Mouse (Mus musculus) MEL (cell line): ENCODE data around the gene Mcur1. TPM values are rescaled to one million over a fixed set of nuclear protein-coding genes. Genes with fewer than 3 reads are reported as not detected.

Experiments used
- DNase-seq: peaks from one replicate; pipeline ENCODE4 v3.0.0; 2011; ENCODE audit warnings: low read depth, low spot score
- H3K27ac ChIP-seq: 2 replicates; pipeline ENCODE4 v1.5.1; 2012; ENCODE audit warnings: low read depth, mild to moderate bottlenecking, control low read depth, low read length, moderate library complexity; ENCODE audit not compliant: control insufficient read depth
- H3K27me3 ChIP-seq, 2 experiments: fragments of 150-350 bp in 1 of 2; sonication (generic) in 1 of 2; 2 replicates each; pipeline ENCODE4 v1.6.1; 2012; ENCODE audit warnings: low read length in 2 of 2, mild to moderate bottlenecking in 2 of 2, improper control_type of control experiment in 1 of 2, moderate library complexity in 1 of 2; ENCODE audit not compliant: insufficient read depth in 2 of 2, control insufficient read depth in 1 of 2
- H3K36me3 ChIP-seq, 2 experiments: 2 replicates each; pipeline ENCODE4 v1.6.1; 2012 to 2014; ENCODE audit warnings: low read length in 2 of 2, improper control_type of control experiment in 1 of 2, inconsistent platforms in 1 of 2, mild to moderate bottlenecking in 1 of 2; ENCODE audit not compliant: insufficient read depth in 2 of 2, control insufficient read depth in 1 of 2
- H3K4me1 ChIP-seq, 2 experiments: fragments of 150-350 bp in 1 of 2; sonication (generic) in 1 of 2; 2 replicates each; pipeline ENCODE4 v1.6.1; 2012; ENCODE audit warnings: low read length in 2 of 2, improper control_type of control experiment in 1 of 2, mild to moderate bottlenecking in 1 of 2; ENCODE audit not compliant: insufficient read depth in 2 of 2, control insufficient read depth in 1 of 2
- H3K4me3 ChIP-seq, 2 experiments: fragments of 150-350 bp in 1 of 2; sonication (generic) in 1 of 2; 2 replicates each; pipeline ENCODE4 v1.5.1; 2012; ENCODE audit warnings: low read depth in 2 of 2, low read length in 2 of 2, mild to moderate bottlenecking in 2 of 2, moderate library complexity in 2 of 2, control low read depth in 1 of 2, improper control_type of control experiment in 1 of 2; ENCODE audit not compliant: control insufficient read depth in 1 of 2, insufficient read depth in 1 of 2
- H3K79me2 ChIP-seq: 2 replicates; pipeline ENCODE4 v1.6.1; 2012; ENCODE audit warnings: mild to moderate bottlenecking, low read length, moderate library complexity; ENCODE audit not compliant: control insufficient read depth, poor library complexity, insufficient read depth
- H3K9ac ChIP-seq: 2 replicates; pipeline ENCODE4 v1.6.1; 2012; ENCODE audit warnings: low read depth, mild to moderate bottlenecking, control low read depth, low read length, moderate library complexity; ENCODE audit not compliant: control insufficient read depth, poor library complexity, severe bottlenecking
- H3K9me3 ChIP-seq: fragments of 150-350 bp; sonication (generic); replicated peaks from 2 replicates; pipeline ENCODE4 v1.6.1; 2012; ENCODE audit warnings: mild to moderate bottlenecking, low read length, improper control_type of control experiment, moderate library complexity; ENCODE audit not compliant: insufficient read depth
- BHLHE40 ChIP-seq: IDR thresholded peaks from 2 replicates; pipeline ENCODE4 v1.6.1; 2012; ENCODE audit warnings: low read depth, mild to moderate bottlenecking, inconsistent platforms, low read length, improper control_type of control experiment, borderline replicate concordance
- CHD1 ChIP-seq: IDR thresholded peaks from 2 replicates; pipeline ENCODE4 v1.6.1; 2012; ENCODE audit warnings: low read depth, mild to moderate bottlenecking, inconsistent platforms, low read length, improper control_type of control experiment
- CHD2 ChIP-seq: IDR thresholded peaks from 2 replicates; pipeline ENCODE4 v1.6.1; 2011; ENCODE audit warnings: low read length, improper control_type of control experiment
- CTCF ChIP-seq, 3 experiments: IDR thresholded peaks in 2 of 3; conservative IDR thresholded peaks in 1 of 3; 2 replicates each; pipeline ENCODE4 v1.5.1; 2011 to 2012; ENCODE audit warnings: low read length in 3 of 3, low read depth in 2 of 3, mild to moderate bottlenecking in 2 of 3, improper control_type of control experiment in 1 of 3, inconsistent platforms in 1 of 3, mixed read lengths in 1 of 3, moderate library complexity in 1 of 3; ENCODE audit not compliant: control insufficient read depth in 1 of 3, insufficient read depth in 1 of 3, poor library complexity in 1 of 3, severe bottlenecking in 1 of 3
- ELF1 ChIP-seq: IDR thresholded peaks from 2 replicates; pipeline ENCODE4 v1.6.1; 2014; ENCODE audit warnings: low read depth, mild to moderate bottlenecking, inconsistent platforms, low read length, improper control_type of control experiment, moderate library complexity
- ETS1 ChIP-seq: IDR thresholded peaks from 2 replicates; pipeline ENCODE4 v1.6.1; 2012; ENCODE audit warnings: low read depth, mild to moderate bottlenecking, inconsistent platforms, low read length, improper control_type of control experiment, moderate library complexity
- GATA1 ChIP-seq: IDR thresholded peaks from 2 replicates; pipeline ENCODE4 v1.6.1; 2011; ENCODE audit warnings: low read depth, low read length, improper control_type of control experiment
- HCFC1 ChIP-seq: IDR thresholded peaks from 2 replicates; pipeline ENCODE4 v1.6.1; 2012; ENCODE audit warnings: low read depth, mild to moderate bottlenecking, inconsistent platforms, low read length, improper control_type of control experiment, moderate library complexity
- KAT2A ChIP-seq: conservative IDR thresholded peaks from 2 replicates; pipeline ENCODE4 v1.6.1; 2012; ENCODE audit warnings: low read depth, low read length, improper control_type of control experiment, inconsistent platforms
- MAX ChIP-seq: IDR thresholded peaks from 2 replicates; pipeline ENCODE4 v1.6.1; 2011; ENCODE audit warnings: low read length, improper control_type of control experiment
- MYC ChIP-seq: IDR thresholded peaks from 2 replicates; pipeline ENCODE4 v1.6.1; 2011; ENCODE audit warnings: low read depth, mild to moderate bottlenecking, low read length, improper control_type of control experiment, moderate library complexity
- POLR2A ChIP-seq, 2 experiments: IDR thresholded peaks; 2 replicates each; pipeline ENCODE4 v1.6.1; 2011 to 2012; ENCODE audit warnings: low read length in 2 of 2, mild to moderate bottlenecking in 2 of 2, control low read depth in 1 of 2, improper control_type of control experiment in 1 of 2, low read depth in 1 of 2, moderate library complexity in 1 of 2; ENCODE audit not compliant: control insufficient read depth in 1 of 2, insufficient read depth in 1 of 2, poor library complexity in 1 of 2
- POLR2AphosphoS2 ChIP-seq: IDR thresholded peaks from 2 replicates; pipeline ENCODE4 v1.6.1; 2011; ENCODE audit warnings: low read length, improper control_type of control experiment
- POLR2AphosphoS5 ChIP-seq: IDR thresholded peaks from 2 replicates; pipeline ENCODE4 v1.6.1; 2012; ENCODE audit warnings: low read depth, borderline replicate concordance, mild to moderate bottlenecking, inconsistent platforms, low read length, moderate library complexity, mixed read lengths
- RAD21 ChIP-seq: IDR thresholded peaks from 2 replicates; pipeline ENCODE4 v1.6.1; 2011; ENCODE audit warnings: mild to moderate bottlenecking, low read depth, low read length, improper control_type of control experiment
- RCOR1 ChIP-seq: IDR thresholded peaks from 2 replicates; pipeline ENCODE4 v1.6.1; 2012; ENCODE audit warnings: low read depth, mild to moderate bottlenecking, inconsistent platforms, low read length, improper control_type of control experiment
- SMC3 ChIP-seq: IDR thresholded peaks from 2 replicates; pipeline ENCODE4 v1.6.1; 2011; ENCODE audit warnings: low read depth, low read length, improper control_type of control experiment
- TAL1 ChIP-seq: IDR thresholded peaks from 2 replicates; pipeline ENCODE4 v1.6.1; 2012; ENCODE audit warnings: mild to moderate bottlenecking, inconsistent platforms, low read length, moderate library complexity, mixed read lengths
- TCF12 ChIP-seq: IDR thresholded peaks from 2 replicates; pipeline ENCODE4 v1.6.1; 2014; ENCODE audit warnings: low read depth, mild to moderate bottlenecking, inconsistent platforms, low read length, improper control_type of control experiment, moderate library complexity
- UBTF ChIP-seq: IDR thresholded peaks from 2 replicates; pipeline ENCODE4 v1.6.1; 2012; ENCODE audit warnings: low read depth, mild to moderate bottlenecking, inconsistent platforms, low read length, improper control_type of control experiment, moderate library complexity, borderline replicate concordance; ENCODE audit not compliant: insufficient read depth
- USF1 ChIP-seq: IDR thresholded peaks from 2 replicates; pipeline ENCODE4 v1.6.1; 2014; ENCODE audit warnings: low read depth, mild to moderate bottlenecking, inconsistent platforms, low read length, improper control_type of control experiment, moderate library complexity
- ZC3H11A ChIP-seq: IDR thresholded peaks from 2 replicates; pipeline ENCODE4 v1.6.1; 2012; ENCODE audit warnings: low read depth, mild to moderate bottlenecking, inconsistent platforms, low read length, improper control_type of control experiment
- ZKSCAN1 ChIP-seq: IDR thresholded peaks from 2 replicates; pipeline ENCODE4 v1.6.1; 2012; ENCODE audit warnings: low read depth, mild to moderate bottlenecking, inconsistent platforms, low read length, improper control_type of control experiment, moderate library complexity
- ZMIZ1 ChIP-seq: IDR thresholded peaks from 2 replicates; pipeline ENCODE4 v1.6.1; 2012; ENCODE audit warnings: low read depth, mild to moderate bottlenecking, inconsistent platforms, low read length, improper control_type of control experiment, moderate library complexity
- ZNF384 ChIP-seq: IDR thresholded peaks from 2 replicates; pipeline ENCODE4 v1.6.1; 2012; ENCODE audit warnings: low read depth, mild to moderate bottlenecking, inconsistent platforms, low read length, improper control_type of control experiment
- polyA plus RNA-seq, 2 experiments: library from polyadenylated mRNA; stranded (reverse) in 1 of 2; unstranded in 1 of 2; fragments of >175 nt in 1 of 2; fragments of >200 nt in 1 of 2; gene quantifications; 2 replicates each; pipeline versions ENCODE4 v1.2.1 to v1.2.4; 2012; ENCODE audit warnings: low replicate concordance in 2 of 2, low read depth in 1 of 2; ENCODE audit not compliant: insufficient read length in 2 of 2, insufficient read depth in 1 of 2, missing spikeins in 1 of 2
- total RNA-seq: library from RNA; depleted of rRNA; stranded (reverse); fragments of 300-350 nt; gene quantifications from 2 replicates; pipeline ENCODE4 v1.2.3, GENCODE M21; 2012

The Mcur1 gene
- total and polyA plus RNA-seq, 3 experiments, result 8.4 to 19.7 TPM; not detected in 1

- Histone ChIP-seq H3K36me3 (peaks cover 0 to 5% of the 10 kb centered on the region in 2 experiments; a peak in 2 of 4 replicates), H3K79me2 (no peaks in the 10 kb centered on the region), H3K4me3 (no peak overlapping the region), H3K27ac (no peak overlapping the region), H3K9ac (no peak overlapping the region), H3K9me3 (no peaks in the 10 kb centered on the region), H3K27me3 (no peaks in the 10 kb centered on the region), H3K4me1 (peaks cover 0 to 5% of the 10 kb centered on the region in 2 experiments; a peak in 1 of 4 replicates)
- TF ChIP-seq USF1 (no peak), SMC3 (no peak), CHD2 (no peak)
- no peak for DNase-seq
These were observed 22.1 kb downstream of the Mcur1 start for GRCm38 (mm10) chr13:43537854-43538253.

DNA sequence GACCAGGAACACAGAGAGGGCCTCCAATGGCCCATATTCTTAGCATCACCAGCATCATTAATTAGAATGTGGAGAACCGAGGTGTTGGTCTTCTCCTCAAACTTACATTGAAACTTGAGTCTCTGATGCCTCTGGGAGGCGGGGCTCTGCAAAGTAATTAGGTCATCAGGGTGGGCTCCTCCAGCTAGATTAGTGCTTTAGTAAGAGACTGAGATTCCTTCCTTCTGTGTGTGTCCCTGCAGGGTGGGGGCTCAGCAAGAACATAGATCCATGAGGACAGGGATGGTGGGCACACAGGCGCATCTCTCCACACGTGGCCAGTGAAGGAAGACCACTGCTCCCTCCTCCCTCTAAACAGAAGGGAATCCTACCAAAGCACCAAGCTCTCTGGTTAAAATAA is 26.0 kb downstream of the Mcur1 start:
- Histone ChIP-seq H3K36me3 (peaks cover 0 to 13% of the 10 kb centered on the region in 2 experiments; a peak in 2 of 4 replicates), H3K4me1 (peaks cover 2 to 26% of the 10 kb centered on the region in 2 experiments; a peak in 3 of 4 replicates), H3K79me2 (no peaks in the 10 kb centered on the region), H3K27me3 (no peaks in the 10 kb centered on the region), H3K27ac (no peak overlapping the region), H3K4me3 (no peak overlapping the region), H3K9me3 (no peaks in the 10 kb centered on the region), H3K9ac (no peak overlapping the region)
- no peak for DNase-seq
- TF ChIP-seq ZC3H11A (no peak), ETS1 (no peak), ZKSCAN1 (no peak), CHD2 (no peak), GATA1 (no peak), ELF1 (no peak), RCOR1 (no peak), POLR2AphosphoS5 (no peak), CTCF (IDR thresholded peaks at IDR 0.05 in 2 of 3, conservative IDR thresholded peaks at IDR 0.05 in 1 of 3; ENCODE audit: control insufficient read depth in 1 of 3, insufficient read depth in 1 of 3, low read depth in 2 of 3, low read length in 3 of 3, poor library complexity in 1 of 3, severe bottlenecking in 1 of 3) (no peak), SMC3 (no peak), MAX (no peak), MYC (no peak)

DNA sequence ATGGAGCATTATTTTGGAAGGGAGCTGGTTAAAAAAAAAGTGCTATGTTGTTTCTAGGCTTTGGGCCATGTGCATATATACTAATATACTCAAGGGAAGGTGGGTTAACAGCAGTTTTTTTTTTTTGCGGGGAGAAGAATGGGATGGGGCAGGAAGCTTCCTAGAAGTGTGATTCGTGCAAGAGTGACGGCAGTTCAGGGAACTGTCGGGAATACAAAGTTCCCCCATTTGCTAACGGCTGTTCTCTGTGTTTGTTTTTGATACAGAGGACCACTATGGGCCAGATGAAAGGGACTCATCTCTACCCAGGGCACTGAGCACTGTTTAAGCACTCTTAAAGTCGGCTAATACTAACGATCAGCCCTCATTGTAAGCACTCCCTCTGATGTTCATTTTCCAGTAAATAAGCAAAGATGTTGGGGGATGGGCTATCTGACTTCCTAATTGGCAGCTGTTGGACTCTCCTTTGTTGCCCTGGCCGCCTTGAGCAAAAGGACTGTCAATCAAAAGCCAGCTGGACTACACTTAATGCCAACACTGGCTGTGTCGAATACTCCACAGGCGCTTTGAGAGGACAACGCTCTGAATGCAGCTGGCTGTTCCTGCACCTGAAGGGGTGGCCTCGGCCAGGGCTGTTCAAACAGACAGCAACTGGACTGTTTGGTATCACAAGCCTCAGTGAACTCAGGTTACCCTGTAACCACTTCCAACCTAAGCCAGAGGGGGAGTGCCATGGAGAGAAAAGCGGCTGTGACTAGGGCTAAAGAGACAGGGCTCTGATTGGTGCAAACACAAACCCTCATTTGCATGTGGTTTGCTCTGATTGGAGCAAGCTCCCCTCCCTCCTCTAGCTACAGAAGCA is 28.9 kb downstream of the Mcur1 start:
- no peaks in the 10 kb centered on the region for H3K79me2 ChIP-seq
- H3K27ac ChIP-seq, result peak overlapping the region; percentile 59
- H3K36me3 ChIP-seq, result peaks cover 0 to 13% of the 10 kb centered on the region in 2 experiments; a peak in 2 of 4 replicates
- no peaks in the 10 kb centered on the region for H3K9me3 ChIP-seq
- peak overlapping the region; percentile 18 to 51 for H3K4me3 ChIP-seq
- peak; percentile 93 for DNase-seq
- H3K9ac ChIP-seq, result peak overlapping the region; percentile 19
- H3K4me1 ChIP-seq, result peaks cover 2 to 26% of the 10 kb centered on the region in 2 experiments; a peak in 3 of 4 replicates
- H3K27me3 ChIP-seq, result no peaks in the 10 kb centered on the region
- no peak for TF ChIP-seq TCF12
- TF ChIP-seq UBTF, result no peak
- no peak for TF ChIP-seq SMC3
- TF ChIP-seq ZKSCAN1, result no peak
- peak; percentile 78 for TF ChIP-seq ZNF384
- no peak for TF ChIP-seq POLR2AphosphoS2
- TF ChIP-seq KAT2A, result no peak
- TF ChIP-seq ZMIZ1, result no peak
- TF ChIP-seq POLR2A (IDR thresholded peaks at IDR 0.05; ENCODE audit: control insufficient read depth in 1 of 2, insufficient read depth in 1 of 2, low read depth in 1 of 2, low read length in 2 of 2, poor library complexity in 1 of 2), result no peak; a peak in 1 of 4 replicates
- TF ChIP-seq BHLHE40, result no peak; the same call in 1 of the 2 replicates
- no peak for TF ChIP-seq CHD1
- no peak for TF ChIP-seq TAL1
- no peak for TF ChIP-seq RAD21
- no peak for TF ChIP-seq MAX
- TF ChIP-seq HCFC1, result no peak; the same call in 1 of the 2 replicates
